Mouse (Mus musculus) frontal cortex, adult (tissue): ENCODE results near the gene Bex1.
A peak's percentile ranks its signal among the peaks of the same experiment; 100 is the strongest.

Experiments used
- ATAC-seq: cut with Nextera tagmentation; 2 replicates; pipeline ENCODE4 v1.9.2; 2017; ENCODE audit warnings: mild to moderate bottlenecking, moderate library complexity, mixed read lengths; ENCODE audit not compliant: low TSS enrichment

Gene Bex1

GRCm38 (mm10) chrX:136172118-136172551 lies 43.2 kb downstream of the Bex1 start, which contains the start of gene Tceal8:
TSS of gene Tceal8 (minus strand) at chrX:136172342.
- peak; percentile 98 for ATAC-seq

- peak; percentile 74 for ATAC-seq
Observed at GRCm38 (mm10) chrX:136171189-136172117, 43.9 kb downstream of the Bex1 start.

- ATAC-seq: no peak
Observed at GRCm38 (mm10) chrX:136170625-136171024, 44.7 kb downstream of the Bex1 start.
